Mouse (Mus musculus) liver, postnatal 0 days (tissue): ENCODE measurements at regions not wholly inside any gene's neighbourhood (a gene's known extent, or its start where the extent isn't known, plus 50 kb on each side); places are given as distances from the start of the nearest gene placed in this dataset.

Experiments
- ATAC-seq: fragments of 200-750 bp; cut with Nextera tagmentation; 2 replicates; pipeline ENCODE4 v1.8.0; 2017; ENCODE audit warnings: mild to moderate bottlenecking, moderate library complexity
- DNase-seq: peaks from one replicate; pipeline ENCODE4 v3.0.0-alpha.2; 2016
- H3K27ac ChIP-seq: fragments of 300-500 bp; sonication (generic); 2 replicates; pipeline ENCODE4 v1.5.1; 2014; ENCODE audit warnings: antibody characterized with exemption, moderate library complexity, mild to moderate bottlenecking, low read depth
- H3K27me3 ChIP-seq: fragments of 300-500 bp; sonication (generic); 2 replicates; pipeline ENCODE4 v1.6.1; 2014; ENCODE audit warnings: low read length, control low read depth, mixed read lengths; ENCODE audit not compliant: insufficient read depth
- H3K36me3 ChIP-seq: fragments of 300-500 bp; sonication (generic); replicated peaks from 2 replicates; pipeline ENCODE4 v1.6.1; 2014; ENCODE audit warnings: mild to moderate bottlenecking, control low read depth, low read length, moderate library complexity, mixed read lengths; ENCODE audit not compliant: insufficient read depth
- H3K4me1 ChIP-seq: fragments of 300-500 bp; sonication (generic); 2 replicates; pipeline ENCODE4 v1.6.1; 2014; ENCODE audit warnings: antibody characterized with exemption, mild to moderate bottlenecking, control low read depth; ENCODE audit not compliant: insufficient read depth
- H3K4me2 ChIP-seq: fragments of 300-500 bp; sonication (generic); 2 replicates; pipeline ENCODE4 v1.6.1; 2014; ENCODE audit warnings: low read depth, mild to moderate bottlenecking, low read length, moderate library complexity, mixed read lengths
- H3K4me3 ChIP-seq: fragments of 300-500 bp; sonication (generic); 2 replicates; pipeline ENCODE4 v1.5.1; 2014; ENCODE audit warnings: low read depth, low read length
- H3K9ac ChIP-seq: fragments of 300-500 bp; sonication (generic); replicated peaks from 2 replicates; pipeline ENCODE4 v1.6.1; 2014; ENCODE audit warnings: mild to moderate bottlenecking, moderate library complexity
- H3K9me3 ChIP-seq: fragments of 300-500 bp; sonication (generic); 2 replicates; pipeline ENCODE4 v1.6.1; 2016; ENCODE audit warnings: mild to moderate bottlenecking, control low read depth, low read length, mixed read lengths
- CTCF ChIP-seq: sonication (generic); IDR thresholded peaks from 2 replicates; pipeline ENCODE4 v1.5.1; 2016; ENCODE audit warnings: antibody characterized with exemption, low read depth
- EP300 ChIP-seq: IDR thresholded peaks from 2 replicates; pipeline ENCODE4 v1.6.1; 2016; ENCODE audit warnings: antibody characterized with exemption, low read depth, mild to moderate bottlenecking
- WGBS: fragments of 180-500 bp; shearing (Covaris S2); extraction: QIAGEN DNeasy Blood & Tissue Kit; methylation state at CpG from one replicate; pipeline ENCODE4 v1.1.7; 2014; ENCODE audit not compliant: insufficient replicate concordance; 5-methylcytosine and 5-hydroxymethylcytosine counted together

- no peak for ATAC-seq
- no peak overlapping the region for H3K27ac ChIP-seq
- no peak overlapping the region for H3K9ac ChIP-seq
- H3K4me1 ChIP-seq: peaks cover 5% of the 10 kb centered on the region; the same call in 1 of the 2 replicates
- no peak overlapping the region for H3K4me2 ChIP-seq
- no peak for DNase-seq
- WGBS: 82% methylated on average over 10 of the region's 10 CpGs
- H3K27me3 ChIP-seq: no peaks in the 10 kb centered on the region
- TF ChIP-seq CTCF (no peak), EP300 (no peak)
- no peaks in the 10 kb centered on the region for H3K36me3 ChIP-seq
- no peaks in the 10 kb centered on the region for H3K9me3 ChIP-seq
- no peak overlapping the region for H3K4me3 ChIP-seq
Observed at GRCm38 (mm10) chr3:8751356-8751755, 858.5 kb downstream of the Zfp704 start.

GRCm38 (mm10) chr3:8750858-8751257 lies 859.0 kb downstream of the Zfp704 start:
- DNase-seq: no peak
- no peaks in the 10 kb centered on the region for H3K36me3 ChIP-seq
- no peak overlapping the region for H3K27ac ChIP-seq
- no peak overlapping the region for H3K4me3 ChIP-seq
- H3K4me1 ChIP-seq: peaks cover 5% of the 10 kb centered on the region; the same call in 1 of the 2 replicates
- ATAC-seq: no peak
- TF ChIP-seq CTCF (no peak), EP300 (no peak)
- H3K27me3 ChIP-seq: no peaks in the 10 kb centered on the region
- H3K9ac ChIP-seq: no peak overlapping the region
- 39% methylated on average over 4 of the region's 4 CpGs for WGBS
- H3K4me2 ChIP-seq: no peak overlapping the region
- no peaks in the 10 kb centered on the region for H3K9me3 ChIP-seq

DNA sequence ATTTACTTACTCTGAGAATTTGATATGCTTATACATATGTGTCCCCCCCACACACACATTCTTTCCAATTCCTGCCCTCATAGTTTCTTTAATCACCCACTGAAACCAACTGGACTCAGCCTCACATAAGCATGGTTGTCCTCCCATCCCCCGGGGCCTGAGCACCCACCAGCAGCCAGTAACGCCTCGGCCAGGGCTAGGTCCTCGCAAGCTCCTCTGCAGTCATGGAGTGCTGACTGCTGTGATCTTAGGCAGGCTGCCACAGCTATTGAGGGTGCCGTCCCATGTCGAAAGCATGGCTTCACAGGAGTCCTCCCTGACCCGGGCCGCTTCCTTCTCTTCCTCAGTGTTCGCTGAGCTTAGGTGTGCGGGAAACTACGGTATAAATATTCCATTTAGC lies 859.7 kb downstream of the Zfp704 start:
- no peak for ATAC-seq

DNA sequence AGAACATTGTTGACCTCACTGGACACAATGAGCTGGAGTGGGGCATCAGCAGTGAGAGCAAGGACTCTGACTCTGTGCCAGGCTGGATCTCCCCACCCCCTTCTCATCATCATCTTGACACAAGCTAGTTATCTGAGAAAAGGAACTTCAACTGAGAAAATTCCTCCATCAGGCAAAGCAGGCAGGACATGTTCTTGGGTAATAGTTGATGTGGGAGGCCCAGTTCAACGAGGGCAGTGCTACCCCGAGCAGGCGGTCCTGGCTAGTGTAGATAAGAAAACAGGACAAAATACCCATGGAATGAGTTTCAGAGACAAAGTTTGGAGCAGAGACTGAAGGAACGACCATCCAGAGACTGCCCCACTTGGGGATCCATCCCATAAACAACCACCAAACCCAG lies 862.7 kb downstream of the Zfp704 start:
- H3K4me2 ChIP-seq: no peak overlapping the region
- peaks cover 5% of the 10 kb centered on the region; the same call in 1 of the 2 replicates for H3K4me1 ChIP-seq
- no peaks in the 10 kb centered on the region for H3K27me3 ChIP-seq
- no peak overlapping the region for H3K9ac ChIP-seq
- DNase-seq: no peak
- TF ChIP-seq EP300: no peak; the same call in 1 of the 2 replicates
- no peak for TF ChIP-seq CTCF
- no peaks in the 10 kb centered on the region for H3K9me3 ChIP-seq
- no peak overlapping the region for H3K4me3 ChIP-seq
- peak; percentile 83 for ATAC-seq
- H3K36me3 ChIP-seq: no peaks in the 10 kb centered on the region
- peak overlapping the region; percentile 44; the same call in 1 of the 2 replicates for H3K27ac ChIP-seq
- WGBS: 30% methylated on average over 4 of the region's 4 CpGs

More for the DNA sequence above, 859.7 kb downstream of the Zfp704 start:
- Histone ChIP-seq H3K36me3 (no peaks in the 10 kb centered on the region), H3K9ac (no peak overlapping the region), H3K9me3 (no peaks in the 10 kb centered on the region), H3K4me1 (peaks cover 5% of the 10 kb centered on the region; the same call in 1 of the 2 replicates), H3K4me3 (no peak overlapping the region), H3K4me2 (no peak overlapping the region), H3K27ac (no peak overlapping the region), H3K27me3 (no peaks in the 10 kb centered on the region)
- DNase-seq: no peak
- TF ChIP-seq EP300 (no peak), CTCF (no peak)
- 88% methylated on average over 11 of the region's 11 CpGs for whole genome bisulfite sequencing

DNA sequence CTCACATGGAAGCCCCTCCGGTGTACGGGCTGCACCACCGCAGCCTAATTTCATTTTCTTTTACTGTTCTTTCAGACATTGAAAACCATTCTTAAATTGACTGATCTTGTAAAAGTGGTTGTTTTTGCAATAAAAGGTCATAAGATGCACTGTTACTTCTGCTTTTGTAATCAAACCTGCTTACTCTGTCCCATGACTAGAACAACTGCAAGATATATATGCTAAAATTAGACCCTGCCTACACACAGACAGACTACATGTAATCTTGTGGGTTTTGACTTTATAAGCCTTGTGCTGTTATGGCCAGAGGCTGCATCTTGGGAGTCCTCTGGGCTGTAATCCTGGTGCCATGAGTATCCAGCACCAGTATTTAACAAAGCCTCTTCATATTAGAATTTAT lies 863.2 kb downstream of the Zfp704 start:
- Histone ChIP-seq H3K36me3 (no peaks in the 10 kb centered on the region), H3K9ac (no peak overlapping the region), H3K4me1 (peaks cover 5% of the 10 kb centered on the region; the same call in 1 of the 2 replicates), H3K27ac (peak overlapping the region; percentile 44; the same call in 1 of the 2 replicates), H3K9me3 (no peaks in the 10 kb centered on the region), H3K4me2 (no peak overlapping the region), H3K27me3 (no peaks in the 10 kb centered on the region), H3K4me3 (no peak overlapping the region)
- 86% methylated on average over 3 of the region's 3 CpGs for WGBS
- no peak for DNase-seq
- TF ChIP-seq CTCF (no peak), EP300 (no peak)
- peak; percentile 33 for ATAC-seq

DNA sequence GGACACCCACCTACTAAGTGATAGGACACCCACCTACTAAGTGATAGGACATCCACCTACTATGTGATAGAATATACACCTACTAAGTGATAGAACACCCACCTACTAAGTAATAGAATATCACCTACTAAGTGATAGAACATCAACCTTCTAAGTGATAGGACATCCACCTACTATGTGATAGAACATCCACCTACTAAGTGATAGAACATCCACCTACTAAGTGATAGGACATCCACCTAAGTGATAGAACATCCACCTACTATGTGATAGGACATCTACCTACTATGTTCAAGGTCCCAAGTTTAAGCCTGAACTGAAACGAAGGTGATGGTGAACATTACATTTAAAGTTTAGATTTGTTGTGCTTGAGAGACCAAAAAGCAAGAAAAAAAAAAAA lies 863.8 kb downstream of the Zfp704 start:
- peaks cover 5% of the 10 kb centered on the region; the same call in 1 of the 2 replicates for H3K4me1 ChIP-seq
- no peak overlapping the region for H3K9ac ChIP-seq
- H3K9me3 ChIP-seq: no peaks in the 10 kb centered on the region
- H3K27ac ChIP-seq: no peak overlapping the region
- ATAC-seq: no peak
- H3K4me3 ChIP-seq: no peak overlapping the region
- 71% methylated on average over 1 of the region's 1 CpGs for WGBS
- no peak for DNase-seq
- TF ChIP-seq EP300 (no peak), CTCF (no peak)
- H3K36me3 ChIP-seq: no peaks in the 10 kb centered on the region
- H3K27me3 ChIP-seq: no peaks in the 10 kb centered on the region
- H3K4me2 ChIP-seq: no peak overlapping the region

DNA sequence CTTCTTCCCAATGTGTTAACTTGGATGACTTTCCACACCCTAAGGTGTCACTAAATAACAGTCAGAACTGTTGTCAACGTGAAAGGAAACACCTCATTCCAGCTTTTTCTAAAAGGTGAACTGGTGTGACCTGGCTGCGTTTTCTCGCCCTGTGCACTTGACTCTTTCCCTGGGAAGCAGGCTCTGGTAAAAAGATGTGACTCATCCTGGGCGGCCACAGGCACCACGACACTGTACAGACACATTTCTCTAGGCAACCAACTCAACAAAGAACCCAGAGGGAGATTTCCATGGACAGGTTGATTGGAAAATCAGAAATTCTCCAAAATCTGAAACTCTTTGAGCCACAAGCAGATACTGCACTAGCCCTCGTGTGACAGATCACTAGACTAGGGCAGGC lies 865.0 kb downstream of the Zfp704 start:
- no peak for TF ChIP-seq CTCF
- TF ChIP-seq EP300: no peak
- peaks cover 5% of the 10 kb centered on the region; the same call in 1 of the 2 replicates for H3K4me1 ChIP-seq
- 64% methylated on average over 6 of the region's 6 CpGs for WGBS
- no peak overlapping the region for H3K27ac ChIP-seq
- H3K9ac ChIP-seq: no peak overlapping the region
- H3K4me3 ChIP-seq: no peak overlapping the region
- DNase-seq (no peak), ATAC-seq (no peak)
- H3K9me3 ChIP-seq: no peaks in the 10 kb centered on the region
- H3K27me3 ChIP-seq: no peaks in the 10 kb centered on the region
- no peak overlapping the region for H3K4me2 ChIP-seq
- H3K36me3 ChIP-seq: no peaks in the 10 kb centered on the region
